Mouse (Mus musculus): Measurements from ENCODE around the gene Acsl3.

Acsl3 gene

DNA sequence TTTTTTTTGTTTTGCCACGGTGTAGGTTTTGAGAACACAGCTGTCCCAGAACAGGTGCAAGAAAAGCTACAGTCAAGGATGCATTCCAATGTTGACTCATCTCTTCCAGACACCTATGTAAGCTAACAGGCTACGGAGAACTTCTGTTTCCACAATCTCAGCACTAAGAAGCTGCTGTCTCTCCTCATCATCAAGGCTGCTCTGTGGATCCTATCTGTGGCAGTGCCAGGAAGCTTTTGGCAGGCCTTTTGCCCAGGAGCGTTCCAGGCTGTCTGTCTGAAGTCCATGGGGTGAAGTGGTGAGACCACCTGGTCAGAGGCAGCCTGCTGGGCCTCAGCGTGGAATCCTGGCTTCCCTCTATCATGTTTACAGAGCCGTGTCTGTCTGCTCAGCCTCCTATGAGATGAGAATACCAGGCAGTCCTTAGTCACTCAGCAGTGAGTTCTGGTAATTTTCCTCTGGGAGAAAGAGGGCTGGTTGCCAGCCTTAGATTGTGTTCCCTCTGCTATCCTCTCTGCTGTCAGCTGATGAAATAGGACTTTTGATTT, 87.7 kb downstream of the Acsl3 start:
- no peak for DNase-seq
